Mouse (Mus musculus): Measurements from ENCODE around the gene Tbx3. TPM values are rescaled to one million over a fixed set of nuclear protein-coding genes. Genes with fewer than 3 reads are reported as not detected.

The Tbx3 gene
- polyA plus RNA-seq, 1 experiment from 2014 or later = 10.0 TPM

GRCm38 (mm10) chr5:119672348-119672983 lies 2.0 kb downstream of the Tbx3 start:
- H3K4me2 ChIP-seq = peak overlapping the region; percentile 94
- H3K9me3 ChIP-seq (replicated peaks) = no peaks in the 10 kb centered on the region
- peaks cover 30% of the 10 kb centered on the region for H3K4me1 ChIP-seq (replicated peaks)
- 4% methylated on average over 19 of the region's 19 CpGs for WGBS
- peak overlapping the region; percentile 46 for H3K4me3 ChIP-seq
- H3K36me3 ChIP-seq = no peaks in the 10 kb centered on the region
- peaks cover 78% of the 10 kb centered on the region for H3K27me3 ChIP-seq
- H3K9ac ChIP-seq = peak overlapping the region; percentile 58
- no peak for ATAC-seq (replicated peaks; ENCODE audit: insufficient number of reproducible peaks, insufficient read depth, low FRiP score, low read depth)
- peak overlapping the region; percentile 89; the same call in 1 of the 2 replicates for H3K27ac ChIP-seq

- H3K27me3 ChIP-seq = peaks cover 78% of the 10 kb centered on the region
- H3K36me3 ChIP-seq = no peaks in the 10 kb centered on the region
- H3K27ac ChIP-seq = peak overlapping the region; percentile 89; the same call in 1 of the 2 replicates
- no peak for ATAC-seq (replicated peaks; ENCODE audit: insufficient number of reproducible peaks, insufficient read depth, low FRiP score, low read depth)
- H3K4me3 ChIP-seq = peak overlapping the region; percentile 46
- peak overlapping the region; percentile 58 for H3K9ac ChIP-seq
- H3K4me1 ChIP-seq (replicated peaks) = peaks cover 25% of the 10 kb centered on the region
- WGBS = 11% methylated on average over 17 of the region's 17 CpGs
- peak overlapping the region; percentile 94 for H3K4me2 ChIP-seq
- H3K9me3 ChIP-seq (replicated peaks) = no peaks in the 10 kb centered on the region
Observed at GRCm38 (mm10) chr5:119672984-119673600, 2.6 kb downstream of the Tbx3 start.

GRCm38 (mm10) chr5:119673716-119674605 lies 3.5 kb downstream of the Tbx3 start:
- Histone ChIP-seq H3K27ac (no peak overlapping the region), H3K4me1 (replicated peaks) (peaks cover 18% of the 10 kb centered on the region), H3K27me3 (peaks cover 78% of the 10 kb centered on the region), H3K36me3 (no peaks in the 10 kb centered on the region), H3K4me3 (peak overlapping the region; percentile 46), H3K9ac (no peak overlapping the region), H3K4me2 (peak overlapping the region; percentile 94), H3K9me3 (replicated peaks) (no peaks in the 10 kb centered on the region)
- 38% methylated on average over 22 of the region's 22 CpGs for WGBS
- ATAC-seq (replicated peaks; ENCODE audit: insufficient number of reproducible peaks, insufficient read depth, low FRiP score, low read depth) = no peak

GRCm38 (mm10) chr5:119674606-119675330 lies 4.3 kb downstream of the Tbx3 start:
- Histone ChIP-seq H3K9ac (0 out of 2 replicates have a peak overlapping the region, but pooled peaks have one; percentile 14), H3K27me3 (peaks cover 75% of the 10 kb centered on the region), H3K9me3 (replicated peaks) (no peaks in the 10 kb centered on the region), H3K4me1 (replicated peaks) (peaks cover 10% of the 10 kb centered on the region), H3K36me3 (no peaks in the 10 kb centered on the region), H3K4me3 (peak overlapping the region; percentile 46), H3K4me2 (peak overlapping the region; percentile 94), H3K27ac (no peak overlapping the region)
- ATAC-seq (replicated peaks; ENCODE audit: insufficient number of reproducible peaks, insufficient read depth, low FRiP score, low read depth) = no peak
- WGBS = 45% methylated on average over 12 of the region's 12 CpGs

GRCm38 (mm10) chr5:119676245-119676644 lies 5.8 kb downstream of the Tbx3 start:
- Histone ChIP-seq H3K9me3 (replicated peaks) (no peaks in the 10 kb centered on the region), H3K27ac (no peak overlapping the region), H3K4me3 (no peak overlapping the region), H3K27me3 (peaks cover 90% of the 10 kb centered on the region), H3K4me2 (no peak overlapping the region; the same call in 1 of the 2 replicates), H3K36me3 (no peaks in the 10 kb centered on the region), H3K9ac (no peak overlapping the region), H3K4me1 (replicated peaks) (peaks cover 14% of the 10 kb centered on the region)
- WGBS = 40% methylated on average over 2 of the region's 2 CpGs
- ATAC-seq (replicated peaks; ENCODE audit: insufficient number of reproducible peaks, insufficient read depth, low FRiP score, low read depth) = no peak

- Histone ChIP-seq H3K27me3 (peaks cover 96% of the 10 kb centered on the region), H3K9ac (no peak overlapping the region), H3K9me3 (replicated peaks) (no peaks in the 10 kb centered on the region), H3K27ac (no peak overlapping the region), H3K4me2 (no peak overlapping the region), H3K36me3 (no peaks in the 10 kb centered on the region), H3K4me1 (replicated peaks) (peaks cover 14% of the 10 kb centered on the region), H3K4me3 (no peak overlapping the region)
- no peak for ATAC-seq (replicated peaks; ENCODE audit: insufficient number of reproducible peaks, insufficient read depth, low FRiP score, low read depth)
- WGBS = 67% methylated on average over 5 of the region's 5 CpGs
Observed at GRCm38 (mm10) chr5:119678516-119678915, 8.0 kb downstream of the Tbx3 start.

GRCm38 (mm10) chr5:119679084-119679483 lies 8.6 kb downstream of the Tbx3 start:
- Histone ChIP-seq H3K4me1 (replicated peaks) (peaks cover 14% of the 10 kb centered on the region), H3K27ac (no peak overlapping the region), H3K9ac (no peak overlapping the region), H3K4me3 (no peak overlapping the region), H3K27me3 (peaks cover 96% of the 10 kb centered on the region), H3K4me2 (no peak overlapping the region), H3K9me3 (replicated peaks) (no peaks in the 10 kb centered on the region), H3K36me3 (no peaks in the 10 kb centered on the region)
- ATAC-seq (replicated peaks; ENCODE audit: insufficient number of reproducible peaks, insufficient read depth, low FRiP score, low read depth) = no peak

GRCm38 (mm10) chr5:119679614-119680328 lies 9.3 kb downstream of the Tbx3 start:
- 57% methylated on average over 10 of the region's 10 CpGs for WGBS
- no peak overlapping the region for H3K9ac ChIP-seq
- no peak for ATAC-seq (replicated peaks; ENCODE audit: insufficient number of reproducible peaks, insufficient read depth, low FRiP score, low read depth)
- peaks cover 91% of the 10 kb centered on the region for H3K27me3 ChIP-seq
- no peaks in the 10 kb centered on the region for H3K9me3 ChIP-seq (replicated peaks)
- H3K4me2 ChIP-seq = peak overlapping the region; percentile 46
- H3K36me3 ChIP-seq = no peaks in the 10 kb centered on the region
- peaks cover 14% of the 10 kb centered on the region for H3K4me1 ChIP-seq (replicated peaks)
- H3K27ac ChIP-seq = no peak overlapping the region
- H3K4me3 ChIP-seq = peak overlapping the region; percentile 18

- Histone ChIP-seq H3K9me3 (replicated peaks) (no peaks in the 10 kb centered on the region), H3K27ac (no peak overlapping the region), H3K4me1 (replicated peaks) (peaks cover 15% of the 10 kb centered on the region), H3K27me3 (peaks cover 90% of the 10 kb centered on the region), H3K9ac (peak overlapping the region; percentile 26; the same call in 1 of the 2 replicates), H3K4me3 (peak overlapping the region; percentile 18), H3K36me3 (no peaks in the 10 kb centered on the region), H3K4me2 (peak overlapping the region; percentile 46)
- 19% methylated on average over 62 of the region's 62 CpGs for WGBS
- 0 out of 2 replicates have a peak, but pooled peaks have one; percentile 14 for ATAC-seq (replicated peaks; ENCODE audit: insufficient number of reproducible peaks, insufficient read depth, low FRiP score, low read depth)
Observed at GRCm38 (mm10) chr5:119680329-119681010, 10.0 kb downstream of the Tbx3 start.
